Mouse (Mus musculus) urinary bladder, postnatal 10 days (tissue): ENCODE data around the gene Prl8a6.

Experiments used
- DNase-seq: peaks from one replicate; pipeline ENCODE4 v3.0.0; 2022; ENCODE audit warnings: low spot score

The Prl8a6 gene

DNA sequence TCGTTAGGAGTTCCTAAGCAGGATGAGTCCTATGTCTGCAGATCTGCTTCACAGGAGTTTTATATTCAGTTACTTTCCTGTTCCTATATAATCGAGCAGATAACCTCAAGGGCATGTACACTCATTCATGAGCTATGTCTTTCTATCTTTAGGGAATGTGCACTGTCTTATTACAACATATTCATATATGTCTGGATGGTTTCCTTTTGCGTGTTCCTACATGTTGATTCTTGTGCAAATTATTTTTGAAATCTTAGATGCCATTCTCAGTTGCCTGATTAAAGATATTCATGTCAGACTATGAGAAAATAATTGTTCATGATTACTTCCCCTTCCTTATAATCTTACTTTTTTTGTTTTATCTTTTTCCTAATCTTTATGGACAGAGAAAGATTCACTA is at the start of gene Prl8a6:
Prl8a6 (minus strand) TSS at position 101 of the 400 bp plus-strand sequence.
- DNase-seq, result no peak

DNA sequence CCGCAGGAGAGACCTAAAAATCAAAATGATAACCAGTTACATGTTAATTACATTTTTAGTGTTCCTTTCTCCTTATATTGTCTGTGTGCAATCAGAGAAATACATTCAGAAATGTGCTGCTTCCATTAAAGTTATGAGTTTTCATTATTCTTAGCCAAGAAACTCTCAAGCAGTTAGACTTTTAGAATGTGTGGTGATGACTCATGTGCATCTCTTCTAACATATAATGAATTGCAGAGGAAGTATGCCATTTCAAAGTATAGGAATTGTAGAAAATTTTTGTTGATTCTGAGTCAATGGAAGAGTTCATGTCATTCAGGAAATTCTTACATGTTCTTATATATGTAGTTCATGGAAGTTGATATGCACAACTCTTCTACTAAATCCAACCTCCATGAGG is 5.3 kb downstream of the Prl8a6 start:
- DNase-seq, result no peak

DNA sequence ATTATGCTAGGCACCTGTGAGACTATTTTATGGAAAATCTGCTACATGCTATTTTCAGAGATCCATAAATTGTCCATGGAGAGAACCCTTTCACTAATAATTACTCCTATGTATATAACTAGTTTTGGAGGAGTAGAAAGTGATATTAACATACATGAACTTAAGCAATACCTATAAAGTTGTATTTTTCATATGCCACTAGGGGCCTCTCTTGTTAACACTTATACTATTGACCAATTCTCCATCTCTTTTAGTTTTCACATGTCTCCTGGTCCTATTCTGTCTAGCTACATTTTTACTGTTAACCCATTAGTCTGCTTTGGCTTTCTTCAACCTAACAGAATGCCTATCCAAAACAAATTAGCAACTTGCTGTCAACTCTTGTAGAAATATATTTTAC is 24.8 kb downstream of the Prl8a6 start:
- no peak for DNase-seq

DNA sequence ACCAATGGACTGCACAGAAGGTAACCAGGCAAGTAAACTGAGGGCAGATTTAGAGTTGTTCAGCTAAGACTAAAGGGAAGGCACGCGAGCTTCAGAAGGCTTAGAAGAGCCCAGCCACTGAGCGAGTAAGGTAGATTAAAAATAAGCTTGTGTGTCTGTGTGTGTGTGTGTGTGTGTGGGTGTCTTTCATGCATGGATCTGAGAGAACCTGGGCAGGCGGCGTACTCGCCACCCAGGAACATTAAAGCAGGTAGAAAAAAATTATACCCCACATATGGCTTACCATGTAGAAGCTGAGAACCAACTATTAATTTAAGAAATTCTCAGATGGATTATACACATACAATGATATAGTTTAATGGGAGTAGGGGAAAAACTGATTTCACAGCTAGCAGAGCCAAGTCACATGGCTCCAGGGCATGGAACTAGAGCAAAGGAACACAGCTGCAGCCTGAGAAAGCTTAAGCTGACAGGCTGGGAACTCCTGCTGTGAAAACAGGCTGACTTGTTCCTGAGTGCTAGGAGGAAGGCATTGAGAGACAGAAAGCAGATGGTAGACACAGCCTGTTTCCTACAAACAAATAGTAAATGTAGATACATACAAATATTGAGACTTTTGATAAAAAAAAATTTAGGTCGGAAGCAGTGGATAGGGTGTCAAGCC is 39.3 kb downstream of the Prl8a6 start:
- DNase-seq, result no peak

DNA sequence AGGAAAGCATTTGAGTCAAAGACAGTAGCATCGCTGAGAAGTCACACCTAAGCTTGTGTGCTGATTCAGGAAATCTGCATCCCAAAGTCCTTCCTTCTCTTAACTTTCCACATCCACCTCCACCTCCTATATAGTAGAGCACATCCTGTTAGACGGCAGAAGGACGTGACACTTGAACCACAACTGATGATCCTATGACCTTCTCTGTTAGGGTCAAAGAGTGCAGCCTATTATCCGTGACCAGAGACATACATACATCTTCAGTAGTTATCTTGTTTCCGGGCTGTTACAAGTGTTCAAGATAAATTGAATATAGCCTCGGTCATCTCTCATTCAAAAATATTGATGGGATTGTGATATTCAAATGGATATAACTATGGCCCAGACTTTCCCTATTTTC is 47.7 kb downstream of the Prl8a6 start, which contains the start of gene Prl2b1:
Prl2b1 (minus strand) TSS at position 101 of the 400 bp plus-strand sequence.
- no peak for DNase-seq
